Mouse (Mus musculus) MEL (cell line): Measurements from ENCODE around the gene Siah1b. TPM values are rescaled to one million over a fixed set of nuclear protein-coding genes. Genes with fewer than 3 reads are reported as not detected.

Experiments
- DNase-seq: peaks from one replicate; pipeline ENCODE4 v3.0.0; 2011; ENCODE audit warnings: low read depth, low spot score
- H3K27ac ChIP-seq: 2 replicates; pipeline ENCODE4 v1.5.1; 2012; ENCODE audit warnings: low read depth, mild to moderate bottlenecking, control low read depth, low read length, moderate library complexity; ENCODE audit not compliant: control insufficient read depth
- H3K27me3 ChIP-seq, 2 experiments: fragments of 150-350 bp in 1 of 2; sonication (generic) in 1 of 2; 2 replicates each; pipeline ENCODE4 v1.6.1; 2012; ENCODE audit warnings: low read length in 2 of 2, mild to moderate bottlenecking in 2 of 2, improper control_type of control experiment in 1 of 2, moderate library complexity in 1 of 2; ENCODE audit not compliant: insufficient read depth in 2 of 2, control insufficient read depth in 1 of 2
- H3K36me3 ChIP-seq, 2 experiments: 2 replicates each; pipeline ENCODE4 v1.6.1; 2012 to 2014; ENCODE audit warnings: low read length in 2 of 2, improper control_type of control experiment in 1 of 2, inconsistent platforms in 1 of 2, mild to moderate bottlenecking in 1 of 2; ENCODE audit not compliant: insufficient read depth in 2 of 2, control insufficient read depth in 1 of 2
- H3K4me1 ChIP-seq, 2 experiments: fragments of 150-350 bp in 1 of 2; sonication (generic) in 1 of 2; 2 replicates each; pipeline ENCODE4 v1.6.1; 2012; ENCODE audit warnings: low read length in 2 of 2, improper control_type of control experiment in 1 of 2, mild to moderate bottlenecking in 1 of 2; ENCODE audit not compliant: insufficient read depth in 2 of 2, control insufficient read depth in 1 of 2
- H3K4me3 ChIP-seq, 2 experiments: fragments of 150-350 bp in 1 of 2; sonication (generic) in 1 of 2; 2 replicates each; pipeline ENCODE4 v1.5.1; 2012; ENCODE audit warnings: low read depth in 2 of 2, low read length in 2 of 2, mild to moderate bottlenecking in 2 of 2, moderate library complexity in 2 of 2, control low read depth in 1 of 2, improper control_type of control experiment in 1 of 2; ENCODE audit not compliant: control insufficient read depth in 1 of 2, insufficient read depth in 1 of 2
- H3K79me2 ChIP-seq: 2 replicates; pipeline ENCODE4 v1.6.1; 2012; ENCODE audit warnings: mild to moderate bottlenecking, low read length, moderate library complexity; ENCODE audit not compliant: control insufficient read depth, poor library complexity, insufficient read depth
- H3K9ac ChIP-seq: 2 replicates; pipeline ENCODE4 v1.6.1; 2012; ENCODE audit warnings: low read depth, mild to moderate bottlenecking, control low read depth, low read length, moderate library complexity; ENCODE audit not compliant: control insufficient read depth, poor library complexity, severe bottlenecking
- H3K9me3 ChIP-seq: fragments of 150-350 bp; sonication (generic); replicated peaks from 2 replicates; pipeline ENCODE4 v1.6.1; 2012; ENCODE audit warnings: mild to moderate bottlenecking, low read length, improper control_type of control experiment, moderate library complexity; ENCODE audit not compliant: insufficient read depth
- BHLHE40 ChIP-seq: IDR thresholded peaks from 2 replicates; pipeline ENCODE4 v1.6.1; 2012; ENCODE audit warnings: low read depth, mild to moderate bottlenecking, inconsistent platforms, low read length, improper control_type of control experiment, borderline replicate concordance
- CHD2 ChIP-seq: IDR thresholded peaks from 2 replicates; pipeline ENCODE4 v1.6.1; 2011; ENCODE audit warnings: low read length, improper control_type of control experiment
- CTCF ChIP-seq, 3 experiments: IDR thresholded peaks in 2 of 3; conservative IDR thresholded peaks in 1 of 3; 2 replicates each; pipeline ENCODE4 v1.5.1; 2011 to 2012; ENCODE audit warnings: low read length in 3 of 3, low read depth in 2 of 3, mild to moderate bottlenecking in 2 of 3, improper control_type of control experiment in 1 of 3, inconsistent platforms in 1 of 3, mixed read lengths in 1 of 3, moderate library complexity in 1 of 3; ENCODE audit not compliant: control insufficient read depth in 1 of 3, insufficient read depth in 1 of 3, poor library complexity in 1 of 3, severe bottlenecking in 1 of 3
- E2F4 ChIP-seq: IDR thresholded peaks from 2 replicates; pipeline ENCODE4 v1.6.1; 2011; ENCODE audit warnings: low read depth, low read length, improper control_type of control experiment, borderline replicate concordance
- EP300 ChIP-seq, 2 experiments: IDR thresholded peaks; 2 replicates each; pipeline ENCODE4 v1.6.1; 2011; ENCODE audit warnings: improper control_type of control experiment in 2 of 2, low read length in 2 of 2, low read depth in 1 of 2, mild to moderate bottlenecking in 1 of 2
- ETS1 ChIP-seq: IDR thresholded peaks from 2 replicates; pipeline ENCODE4 v1.6.1; 2012; ENCODE audit warnings: low read depth, mild to moderate bottlenecking, inconsistent platforms, low read length, improper control_type of control experiment, moderate library complexity
- GABPA ChIP-seq: IDR thresholded peaks from 2 replicates; pipeline ENCODE4 v1.6.1; 2012; ENCODE audit warnings: low read depth, mild to moderate bottlenecking, inconsistent platforms, low read length, improper control_type of control experiment, moderate library complexity
- GATA1 ChIP-seq: IDR thresholded peaks from 2 replicates; pipeline ENCODE4 v1.6.1; 2011; ENCODE audit warnings: low read depth, low read length, improper control_type of control experiment
- HCFC1 ChIP-seq: IDR thresholded peaks from 2 replicates; pipeline ENCODE4 v1.6.1; 2012; ENCODE audit warnings: low read depth, mild to moderate bottlenecking, inconsistent platforms, low read length, improper control_type of control experiment, moderate library complexity
- MAFK ChIP-seq: IDR thresholded peaks from 2 replicates; pipeline ENCODE4 v1.6.1; 2011; ENCODE audit warnings: low read depth, mild to moderate bottlenecking, low read length, improper control_type of control experiment, borderline replicate concordance
- MAZ ChIP-seq: IDR thresholded peaks from 2 replicates; pipeline ENCODE4 v1.6.1; 2012; ENCODE audit warnings: low read depth, mild to moderate bottlenecking, inconsistent platforms, low read length, improper control_type of control experiment
- MEF2A ChIP-seq: IDR thresholded peaks from 2 replicates; pipeline ENCODE4 v1.6.1; 2014; ENCODE audit warnings: low read depth, mild to moderate bottlenecking, inconsistent platforms, low read length, improper control_type of control experiment; ENCODE audit not compliant: poor library complexity, insufficient replicate concordance, severe bottlenecking; ENCODE audit errors: extremely low read depth
- POLR2A ChIP-seq, 2 experiments: IDR thresholded peaks; 2 replicates each; pipeline ENCODE4 v1.6.1; 2011 to 2012; ENCODE audit warnings: low read length in 2 of 2, mild to moderate bottlenecking in 2 of 2, control low read depth in 1 of 2, improper control_type of control experiment in 1 of 2, low read depth in 1 of 2, moderate library complexity in 1 of 2; ENCODE audit not compliant: control insufficient read depth in 1 of 2, insufficient read depth in 1 of 2, poor library complexity in 1 of 2
- POLR2AphosphoS2 ChIP-seq: IDR thresholded peaks from 2 replicates; pipeline ENCODE4 v1.6.1; 2011; ENCODE audit warnings: low read length, improper control_type of control experiment
- RAD21 ChIP-seq: IDR thresholded peaks from 2 replicates; pipeline ENCODE4 v1.6.1; 2011; ENCODE audit warnings: mild to moderate bottlenecking, low read depth, low read length, improper control_type of control experiment
- RCOR1 ChIP-seq: IDR thresholded peaks from 2 replicates; pipeline ENCODE4 v1.6.1; 2012; ENCODE audit warnings: low read depth, mild to moderate bottlenecking, inconsistent platforms, low read length, improper control_type of control experiment
- TAL1 ChIP-seq: IDR thresholded peaks from 2 replicates; pipeline ENCODE4 v1.6.1; 2012; ENCODE audit warnings: mild to moderate bottlenecking, inconsistent platforms, low read length, moderate library complexity, mixed read lengths
- TBP ChIP-seq: IDR thresholded peaks from 2 replicates; pipeline ENCODE4 v1.8.0; 2011; ENCODE audit warnings: low read depth, low read length, improper control_type of control experiment
- TCF12 ChIP-seq: IDR thresholded peaks from 2 replicates; pipeline ENCODE4 v1.6.1; 2014; ENCODE audit warnings: low read depth, mild to moderate bottlenecking, inconsistent platforms, low read length, improper control_type of control experiment, moderate library complexity
- USF1 ChIP-seq: IDR thresholded peaks from 2 replicates; pipeline ENCODE4 v1.6.1; 2014; ENCODE audit warnings: low read depth, mild to moderate bottlenecking, inconsistent platforms, low read length, improper control_type of control experiment, moderate library complexity
- ZC3H11A ChIP-seq: IDR thresholded peaks from 2 replicates; pipeline ENCODE4 v1.6.1; 2012; ENCODE audit warnings: low read depth, mild to moderate bottlenecking, inconsistent platforms, low read length, improper control_type of control experiment
- ZMIZ1 ChIP-seq: IDR thresholded peaks from 2 replicates; pipeline ENCODE4 v1.6.1; 2012; ENCODE audit warnings: low read depth, mild to moderate bottlenecking, inconsistent platforms, low read length, improper control_type of control experiment, moderate library complexity
- polyA plus RNA-seq, 2 experiments: library from polyadenylated mRNA; stranded (reverse) in 1 of 2; unstranded in 1 of 2; fragments of >175 nt in 1 of 2; fragments of >200 nt in 1 of 2; gene quantifications; 2 replicates each; pipeline versions ENCODE4 v1.2.1 to v1.2.4; 2012; ENCODE audit warnings: low replicate concordance in 2 of 2, low read depth in 1 of 2; ENCODE audit not compliant: insufficient read length in 2 of 2, insufficient read depth in 1 of 2, missing spikeins in 1 of 2
- total RNA-seq: library from RNA; depleted of rRNA; stranded (reverse); fragments of 300-350 nt; gene quantifications from 2 replicates; pipeline ENCODE4 v1.2.3, GENCODE M21; 2012

The Siah1b gene
- total and polyA plus RNA-seq, 3 experiments = 54.2 to 65.1 TPM; not detected in 1

- Histone ChIP-seq H3K27me3 (peaks cover 0 to 5% of the 10 kb centered on the region in 2 experiments; a peak in 1 of 4 replicates), H3K79me2 (no peaks in the 10 kb centered on the region)
- no peak for TF ChIP-seq CHD2
- no peak for TF ChIP-seq ETS1
- TF ChIP-seq E2F4 = no peak
Observed at GRCm38 (mm10) chrX:164123942-164124341, 47.6 kb upstream of the Siah1b start.

GRCm38 (mm10) chrX:164113744-164114143, 37.5 kb upstream of the Siah1b start:
- Histone ChIP-seq H3K9ac (no peak overlapping the region), H3K9me3 (no peaks in the 10 kb centered on the region), H3K27ac (no peak overlapping the region), H3K4me3 (no peak overlapping the region), H3K36me3 (0 out of 4 replicates have a peak, but pooled peaks cover 0 to 3% of the 10 kb centered on the region in 2 experiments), H3K79me2 (no peaks in the 10 kb centered on the region), H3K27me3 (peaks cover 0 to 2% of the 10 kb centered on the region in 2 experiments; a peak in 1 of 4 replicates), H3K4me1 (no peaks in the 10 kb centered on the region)
- no peak for DNase-seq
- TF ChIP-seq GATA1 (no peak), TBP (no peak), USF1 (no peak), ETS1 (no peak), GABPA (no peak), POLR2A (IDR thresholded peaks at IDR 0.05; ENCODE audit: control insufficient read depth in 1 of 2, insufficient read depth in 1 of 2, low read depth in 1 of 2, low read length in 2 of 2, poor library complexity in 1 of 2) (no peak), RAD21 (no peak), ZC3H11A (no peak), POLR2AphosphoS2 (no peak), MAFK (no peak), BHLHE40 (no peak), TAL1 (no peak), ZMIZ1 (no peak), MAZ (no peak), MEF2A (no peak), EP300 (IDR thresholded peaks at IDR 0.05; ENCODE audit: low read depth in 1 of 2, low read length in 2 of 2) (no peak), RCOR1 (no peak), TCF12 (no peak), CTCF (IDR thresholded peaks at IDR 0.05 in 2 of 3, conservative IDR thresholded peaks at IDR 0.05 in 1 of 3; ENCODE audit: control insufficient read depth in 1 of 3, insufficient read depth in 1 of 3, low read depth in 2 of 3, low read length in 3 of 3, poor library complexity in 1 of 3, severe bottlenecking in 1 of 3) (no peak), HCFC1 (no peak)

More at GRCm38 (mm10) chrX:164123942-164124341, 47.6 kb upstream of the Siah1b start:
- Histone ChIP-seq H3K36me3 (no peaks in the 10 kb centered on the region), H3K9me3 (no peaks in the 10 kb centered on the region), H3K27ac (no peak overlapping the region), H3K9ac (no peak overlapping the region), H3K4me1 (no peaks in the 10 kb centered on the region), H3K4me3 (no peak overlapping the region)
- DNase-seq = no peak
